Comparison of ENCODE assay signal across 12 mouse cellular contexts in the genomic region with DNA sequence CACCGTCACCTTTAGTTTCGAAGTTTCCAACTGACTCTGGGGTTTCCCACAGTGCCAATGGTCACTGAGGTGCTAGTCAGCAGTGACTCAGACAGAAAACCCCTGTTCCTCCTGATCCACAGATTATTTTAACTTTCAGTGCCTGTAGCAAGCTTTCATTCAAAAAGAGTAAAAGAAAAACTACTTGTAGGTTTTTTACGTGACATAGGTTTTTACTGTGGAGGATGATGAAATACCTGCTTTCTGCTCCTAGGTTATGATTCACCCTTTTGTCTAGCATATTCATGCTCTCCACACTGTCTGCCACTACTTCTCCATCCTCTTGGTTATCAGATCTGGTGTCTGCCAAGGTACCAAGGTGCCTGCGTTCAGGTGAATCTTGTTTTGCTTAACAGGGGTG. TPM values are rescaled to one million over a fixed set of nuclear protein-coding genes. Genes with fewer than 3 reads are reported as not detected.
DNase-seq lines count a peak whose midpoint lies in the region; ATAC-seq and TF ChIP-seq lines count a peak whose summit lies in the region.
"Had no signal": no experiment of that assay in that cellular context is flagged by ENCODE, and none has a peak within 500 bp of the region (broad histone marks: within the 10 kb centered on the region; RNA-seq: fewer than 3 reads in every experiment).

No protein-coding gene starts in this region.

- H3K27ac ChIP-seq in forebrain, embryonic 10.5 days, result no peak overlapping the region
- H3K27ac ChIP-seq in forebrain, embryonic 11.5 days (ENCODE audit: low read depth, low read length), result no peak overlapping the region
- no peak overlapping the region for H3K27ac ChIP-seq in limb, embryonic 11.5 days (replicated peaks; ENCODE audit: low read depth, low read length)
- H3K27ac ChIP-seq in limb, embryonic 10.5 days, result no peak overlapping the region
- no peak overlapping the region for H3K27ac ChIP-seq in midbrain, postnatal 0 days (ENCODE audit: low read depth, low read length)
- no peak overlapping the region for H3K27ac ChIP-seq in cerebellum, adult 2 months (ENCODE audit: insufficient read depth, low read length)
- H3K27ac ChIP-seq: liver, embryonic 15.5 days had no signal

- H3K9ac ChIP-seq in forebrain, embryonic 11.5 days (ENCODE audit: low read length), result no peak overlapping the region
- H3K9ac ChIP-seq in limb, embryonic 11.5 days (ENCODE audit: low read length), result no peak overlapping the region
- no peak overlapping the region for H3K9ac ChIP-seq in midbrain, postnatal 0 days (replicated peaks; ENCODE audit: low read length, poor library complexity, severe bottlenecking)

- no peak for TF ChIP-seq CTCF in midbrain, postnatal 0 days (IDR thresholded peaks at IDR 0.05)
- no peak for TF ChIP-seq CTCF in cerebellum, adult 2 months (IDR thresholded peaks at IDR 0.05; ENCODE audit: borderline replicate concordance, insufficient read depth, low read depth, low read length)

- no peaks in the 10 kb centered on the region for H3K36me3 ChIP-seq in forebrain, embryonic 10.5 days (replicated peaks)
- H3K36me3 ChIP-seq in forebrain, embryonic 11.5 days (ENCODE audit: control insufficient read depth, insufficient read depth, low read length), result no peaks in the 10 kb centered on the region
- H3K36me3 ChIP-seq in limb, embryonic 11.5 days (ENCODE audit: control insufficient read depth, insufficient read depth, low read length), result no peaks in the 10 kb centered on the region
- no peaks in the 10 kb centered on the region for H3K36me3 ChIP-seq in limb, embryonic 10.5 days
- H3K36me3 ChIP-seq in midbrain, postnatal 0 days (ENCODE audit: insufficient read depth, low read length), result no peaks in the 10 kb centered on the region
- H3K36me3 ChIP-seq: liver, embryonic 15.5 days had no signal

- H3K9me3 ChIP-seq in forebrain, embryonic 10.5 days, result no peaks in the 10 kb centered on the region
- H3K9me3 ChIP-seq in forebrain, embryonic 11.5 days (ENCODE audit: control insufficient read depth, low read length), result no peaks in the 10 kb centered on the region
- H3K9me3 ChIP-seq in limb, embryonic 11.5 days (ENCODE audit: control insufficient read depth, low read length), result no peaks in the 10 kb centered on the region
- no peaks in the 10 kb centered on the region for H3K9me3 ChIP-seq in limb, embryonic 10.5 days (replicated peaks)
- H3K9me3 ChIP-seq in midbrain, postnatal 0 days (ENCODE audit: low read length), result no peaks in the 10 kb centered on the region
- H3K9me3 ChIP-seq: liver, embryonic 15.5 days had no signal

- 0 out of 2 replicates have a peak overlapping the region, but pooled peaks have one; percentile 72 for H3K4me3 ChIP-seq in forebrain, embryonic 10.5 days
- H3K4me3 ChIP-seq in forebrain, embryonic 11.5 days (ENCODE audit: low read depth, low read length), result no peak overlapping the region
- H3K4me3 ChIP-seq in limb, embryonic 11.5 days (ENCODE audit: low read depth, low read length), result 0 out of 2 replicates have a peak overlapping the region, but pooled peaks have one; percentile 2
- no peak overlapping the region for H3K4me3 ChIP-seq in limb, embryonic 10.5 days
- no peak overlapping the region for H3K4me3 ChIP-seq in midbrain, postnatal 0 days (ENCODE audit: low read depth, low read length)
- no peak overlapping the region for H3K4me3 ChIP-seq in cerebellum, adult 2 months (replicated peaks; ENCODE audit: insufficient read depth, low read depth, low read length)

- H3K27me3 ChIP-seq in forebrain, embryonic 10.5 days (ENCODE audit: poor library complexity, severe bottlenecking), result peaks cover 8% of the 10 kb centered on the region
- no peaks in the 10 kb centered on the region for H3K27me3 ChIP-seq in forebrain, embryonic 11.5 days (ENCODE audit: control insufficient read depth, insufficient read depth, low read length)
- no peaks in the 10 kb centered on the region for H3K27me3 ChIP-seq in limb, embryonic 11.5 days (ENCODE audit: control insufficient read depth, insufficient read depth, low read length)
- H3K27me3 ChIP-seq in limb, embryonic 10.5 days (ENCODE audit: low read depth, poor library complexity, severe bottlenecking), result peaks cover 8% of the 10 kb centered on the region; the same call in 1 of the 2 replicates
- no peaks in the 10 kb centered on the region for H3K27me3 ChIP-seq in midbrain, postnatal 0 days (ENCODE audit: insufficient read depth, low read length)
- H3K27me3 ChIP-seq in cerebellum, adult 2 months (ENCODE audit: control insufficient read depth, insufficient read depth, low read length), result no peaks in the 10 kb centered on the region
- H3K27me3 ChIP-seq: liver, embryonic 15.5 days had no signal

- DNase-seq in forebrain, embryonic 10.5 days (ENCODE audit: extremely low spot score, low spot score), result no peak
- DNase-seq in forebrain, embryonic 11.5 days (ENCODE audit: low spot score), result no peak
- DNase-seq in limb, embryonic 11.5 days (ENCODE audit: low spot score), result no peak
- no peak for DNase-seq in limb, embryonic 10.5 days (ENCODE audit: low spot score)
- DNase-seq in NIH3T3 (ENCODE audit: low read depth), result peak; percentile 8
- no peak for DNase-seq in midbrain, postnatal 0 days (ENCODE audit: low spot score)
- DNase-seq in cerebellum, adult 2 months, result no peak
- no peak for DNase-seq in yolk sac, embryonic 10.5 days (ENCODE audit: low spot score)
- DNase-seq: heart, adult 11 months; retina, postnatal 1 day; thymus, postnatal 4 days had no signal

- no peak for ATAC-seq in forebrain, embryonic 11.5 days (replicated peaks; ENCODE audit: low FRiP score)
- ATAC-seq in limb, embryonic 11.5 days (ENCODE audit: insufficient number of reproducible peaks, low FRiP score, low TSS enrichment, low read depth), result no peak
- ATAC-seq in midbrain, postnatal 0 days (ENCODE audit: low FRiP score), result no peak

- WGBS in forebrain, embryonic 10.5 days, result 89% methylated on average over 4 of the region's 4 CpGs
- WGBS in forebrain, embryonic 11.5 days, result 91% methylated on average over 4 of the region's 4 CpGs
- WGBS in limb, embryonic 11.5 days, result 90% methylated on average over 4 of the region's 4 CpGs
- 94% methylated on average over 4 of the region's 4 CpGs for WGBS in limb, embryonic 10.5 days
- WGBS in midbrain, postnatal 0 days, result 90% methylated on average over 4 of the region's 4 CpGs
- WGBS in cerebellum, adult 2 months, result 90% methylated on average over 4 of the region's 4 CpGs

- no peak for TF ChIP-seq POLR2A in cerebellum, adult 2 months (IDR thresholded peaks at IDR 0.05; ENCODE audit: borderline replicate concordance, insufficient read depth, low read length)

- H3K4me2 ChIP-seq in forebrain, embryonic 11.5 days (ENCODE audit: low read depth, low read length, severe bottlenecking), result no peak overlapping the region
- no peak overlapping the region for H3K4me2 ChIP-seq in limb, embryonic 11.5 days (ENCODE audit: low read depth, severe bottlenecking)
- H3K4me2 ChIP-seq in midbrain, postnatal 0 days (ENCODE audit: low read depth, low read length, poor library complexity, severe bottlenecking), result 0 out of 2 replicates have a peak overlapping the region, but pooled peaks have one; percentile 82

- H3K4me1 ChIP-seq in forebrain, embryonic 10.5 days, result peaks cover 13% of the 10 kb centered on the region
- no peaks in the 10 kb centered on the region for H3K4me1 ChIP-seq in forebrain, embryonic 11.5 days (replicated peaks; ENCODE audit: control insufficient read depth, insufficient read depth, low read length)
- no peaks in the 10 kb centered on the region for H3K4me1 ChIP-seq in limb, embryonic 11.5 days (ENCODE audit: control insufficient read depth, insufficient read depth, low read length)
- peaks cover 3% of the 10 kb centered on the region; the same call in 1 of the 2 replicates for H3K4me1 ChIP-seq in limb, embryonic 10.5 days
- no peaks in the 10 kb centered on the region for H3K4me1 ChIP-seq in midbrain, postnatal 0 days (ENCODE audit: insufficient read depth, low read length)
- H3K4me1 ChIP-seq in cerebellum, adult 2 months (ENCODE audit: control insufficient read depth, insufficient read depth, low read length), result peaks cover 7% of the 10 kb centered on the region

RNA-seq across cellular contexts. Expression of gene C9orf72, which starts 1.9 kb away (rescaled TPM):
- 14.3 and 17.1 TPM in 2 replicates for polyA plus RNA-seq in forebrain, embryonic 10.5 days (2016; fragmentation: Nextera tagmentation; extraction: Ambion mirVana)
- polyA plus RNA-seq in forebrain, embryonic 11.5 days (2014; fragmentation: Nextera tagmentation; extraction: Ambion mirVana), result 25.4 and 25.7 TPM in 2 replicates
- polyA plus RNA-seq in limb, embryonic 11.5 days (2014; fragmentation: Nextera tagmentation; extraction: Ambion mirVana), result 11.3 and 12.4 TPM in 2 replicates
- 9.9 and 11.8 TPM in 2 replicates for polyA plus RNA-seq in limb, embryonic 10.5 days (2016; fragmentation: Nextera tagmentation; extraction: Ambion mirVana)
- 54.4 and 65.9 TPM in 2 replicates for total RNA-seq in midbrain, postnatal 0 days (2014; rRNA removed)
- 49.7 and 51.7 TPM in 2 replicates for polyA plus RNA-seq in midbrain, postnatal 0 days (2015; fragmentation: Nextera tagmentation; extraction: Ambion mirVana)
- polyA plus RNA-seq in cerebellum, adult 2 months (2012; rRNA removed), result 34.7 and 35.8 TPM in 2 replicates

Comparison
In these comparisons a context has a peak if more than half of its experiments do, and no peak if none do; other contexts are left out.
1. H3K4me3 ChIP-seq: peak in forebrain, embryonic 10.5 days (single experiment) and limb, embryonic 11.5 days (single experiment); none in forebrain, embryonic 11.5 days (single experiment), limb, embryonic 10.5 days (single experiment), midbrain, postnatal 0 days (single experiment) and cerebellum, adult 2 months (single experiment).